Mouse (Mus musculus): Measurements from ENCODE around the gene Magi1.

DNA sequence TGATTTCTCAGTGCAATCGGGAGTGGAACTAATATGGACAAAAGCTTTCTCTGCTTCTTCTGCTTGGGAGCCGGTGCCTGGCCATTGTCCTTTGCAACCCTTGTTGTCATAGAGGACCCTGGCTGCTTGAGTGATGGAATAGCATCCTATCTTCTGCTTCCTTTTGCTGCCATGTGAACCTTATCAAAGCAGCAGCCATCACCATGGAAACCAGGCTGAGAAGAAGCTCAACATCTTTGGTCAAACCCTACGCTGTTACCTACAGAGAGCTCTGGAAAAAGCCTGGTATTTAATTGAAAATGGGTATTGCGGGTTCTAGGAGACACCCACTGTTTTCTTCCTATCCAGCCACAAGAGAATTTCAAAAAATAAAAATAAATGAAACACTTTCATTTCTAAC, 263.2 kb downstream of the Magi1 start:
- no peak for TF ChIP-seq FLI1 (IDR thresholded peaks at IDR 0.05; ENCODE audit: low read length)
- no peak for TF ChIP-seq GATA1 (IDR thresholded peaks at IDR 0.05; ENCODE audit: borderline replicate concordance, low read length)

Measured in megakaryocyte, embryonic 14.5 days (primary cell).